Mouse (Mus musculus): ENCODE results near the gene Dcaf11.

The Dcaf11 gene

DNA sequence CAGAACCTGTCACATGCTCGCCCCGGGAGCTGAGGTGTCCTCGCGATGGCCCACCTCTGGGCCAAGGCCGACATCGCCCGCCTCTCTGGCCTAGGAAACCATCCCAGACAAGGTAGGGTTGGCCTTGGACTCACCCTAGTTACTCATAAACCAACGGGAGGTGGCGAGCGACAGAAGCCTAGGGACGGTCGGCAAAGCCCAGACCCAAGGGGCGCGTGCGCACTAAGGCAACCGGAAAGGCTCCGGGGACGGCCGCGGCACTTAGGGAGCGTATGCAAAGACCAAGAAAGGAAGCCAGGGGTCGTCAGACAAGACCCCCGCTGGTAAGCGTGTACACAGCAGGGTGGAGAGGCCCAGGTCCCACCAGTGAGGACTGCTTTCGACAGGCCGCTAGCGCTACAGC, at the start of gene Dcaf11:
Gene Dcaf11 (plus strand): TSS at position 208 of the 403 bp plus-strand sequence.
- peak; percentile 85 to 88 for DNase-seq (ENCODE audit: low spot score in 2 of 2)

DNA sequence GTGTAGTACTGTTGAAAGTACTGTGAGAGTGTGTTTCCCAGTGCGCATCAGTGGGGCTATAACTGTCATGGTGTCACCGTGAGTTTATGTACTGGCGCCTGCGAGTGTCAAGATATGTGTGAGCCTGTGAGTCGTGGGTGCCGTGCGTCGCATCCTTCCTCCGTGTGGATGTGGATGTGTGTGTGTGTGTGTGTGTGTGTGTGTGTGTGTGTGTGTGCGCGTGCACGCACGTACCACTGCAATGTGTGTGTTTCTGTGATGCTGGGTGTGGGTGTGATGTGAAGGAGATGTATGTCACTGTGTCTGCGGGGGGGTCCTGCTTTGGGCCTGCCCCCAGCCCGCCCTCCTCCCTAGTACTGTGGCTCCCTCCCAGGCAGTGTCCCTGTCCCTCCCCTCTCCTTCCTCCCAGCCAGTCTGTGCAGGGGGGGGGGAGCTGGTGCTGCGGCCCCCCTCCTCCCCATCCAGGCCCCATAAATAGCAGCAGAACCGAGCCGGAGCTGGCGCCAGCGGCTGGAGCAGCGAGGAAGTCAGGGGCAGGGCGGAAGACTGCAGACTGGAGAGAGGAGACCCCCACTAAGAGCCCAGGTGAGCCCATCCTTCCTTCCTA, 49.6 kb upstream of the Dcaf11 start, which contains the start of gene Cpne6:
Gene Cpne6 (plus strand): TSS at position 321 of the 607 bp plus-strand sequence.
- peak; percentile 57 to 76 for DNase-seq (ENCODE audit: low spot score in 2 of 2)

DNA sequence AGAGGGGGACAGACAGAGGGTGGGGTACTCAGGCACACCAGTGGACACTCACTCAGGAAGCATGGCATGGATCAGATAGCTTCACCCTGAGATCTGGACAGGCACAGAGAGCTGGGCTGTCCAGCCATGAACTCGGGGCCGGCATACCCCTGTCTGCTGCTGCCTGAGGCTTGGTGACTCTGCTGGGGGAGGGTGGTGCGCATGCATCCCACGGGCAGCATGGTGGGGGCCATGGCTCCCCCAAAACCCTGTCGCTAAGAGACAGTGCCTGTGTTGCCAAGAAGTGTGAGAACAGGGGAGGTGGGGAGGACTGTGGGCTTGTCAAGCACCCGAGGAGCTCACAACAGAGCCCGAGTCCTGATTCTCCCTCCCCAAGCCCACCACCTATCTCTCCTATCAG, 48.8 kb upstream of the Dcaf11 start:
- peak; percentile 57 to 79 for DNase-seq (ENCODE audit: low spot score in 2 of 2)

DNA sequence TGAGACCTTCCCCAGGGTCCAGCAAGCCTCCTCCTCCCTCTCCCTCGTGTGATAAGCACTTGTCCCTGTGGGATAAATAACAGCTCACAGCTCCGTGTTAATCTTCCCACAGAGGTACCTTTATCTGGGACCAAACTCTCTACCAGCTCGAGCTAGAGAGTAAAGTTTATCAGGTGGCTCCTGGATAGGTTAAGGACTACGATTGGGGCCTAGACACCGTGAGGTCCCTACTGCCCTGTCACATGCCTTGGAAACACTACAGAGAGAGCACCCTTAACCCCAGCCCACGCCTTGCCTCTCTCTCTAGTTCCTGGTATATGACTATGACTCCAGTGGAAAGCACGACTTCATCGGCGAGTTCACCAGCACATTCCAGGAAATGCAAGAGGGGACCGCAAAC, 45.9 kb upstream of the Dcaf11 start:
- no peak for DNase-seq (ENCODE audit: low spot score in 2 of 2)

DNA sequence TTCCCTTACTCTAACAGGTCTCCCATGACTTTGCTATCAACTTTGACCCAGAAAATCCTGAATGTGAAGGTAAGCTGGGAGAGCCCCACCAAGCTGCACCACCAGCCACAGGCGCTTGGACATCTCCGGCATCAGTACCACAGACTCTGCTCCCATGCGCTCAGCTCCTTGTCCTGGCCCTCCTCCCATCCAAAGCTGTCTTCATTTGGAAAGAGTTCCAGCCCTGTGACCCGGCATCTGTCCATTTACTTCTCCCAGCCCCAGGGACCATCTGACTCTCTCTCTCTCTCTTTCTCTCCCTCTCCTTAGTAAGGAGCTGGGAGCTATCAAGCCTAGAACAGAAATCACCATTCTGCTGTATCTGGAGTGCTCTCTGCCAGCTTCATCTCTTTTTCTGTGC, 44.0 kb upstream of the Dcaf11 start:
- DNase-seq (ENCODE audit: low spot score in 2 of 2) = no peak

DNA sequence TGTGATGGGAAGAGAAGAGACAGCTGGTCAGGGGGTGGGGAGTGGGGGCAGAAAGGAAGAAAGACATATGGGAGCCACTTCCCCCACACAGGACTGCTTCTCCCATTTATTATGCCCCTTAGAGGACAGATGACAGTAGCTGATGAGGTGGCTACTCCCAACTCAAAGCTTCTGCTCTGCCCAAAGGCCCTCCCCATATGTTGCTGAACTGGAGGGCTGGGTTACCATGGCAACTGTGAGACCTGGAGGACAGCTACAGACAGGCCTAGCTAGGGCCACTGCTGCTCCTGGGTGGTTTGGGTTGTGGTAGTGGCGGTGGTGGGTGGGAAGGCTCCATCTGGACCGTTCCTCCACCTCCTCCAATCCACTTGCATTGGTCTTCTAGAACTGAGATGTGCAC, 40.9 kb upstream of the Dcaf11 start:
- peak; percentile 43 to 64 for DNase-seq (ENCODE audit: low spot score in 2 of 2)

DNA sequence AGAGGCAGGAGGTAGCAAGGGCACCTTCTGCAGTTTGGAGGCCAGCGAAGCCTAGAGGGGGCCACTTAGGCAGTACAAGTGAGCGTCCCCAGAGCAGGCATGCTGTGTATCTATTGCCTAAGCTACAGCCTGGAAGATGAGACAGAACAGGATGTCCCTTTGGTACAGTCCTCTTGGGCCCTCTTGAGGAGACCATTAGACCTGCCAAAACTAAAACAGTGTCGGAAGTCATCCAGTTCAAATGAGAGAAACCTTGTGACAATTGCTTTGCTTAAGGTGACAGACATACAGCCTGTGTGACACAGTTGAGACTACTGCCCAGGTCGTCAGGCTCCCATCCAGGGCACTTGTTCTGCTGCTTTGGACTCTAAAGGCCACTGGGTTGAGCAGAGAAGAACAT, 40.2 kb upstream of the Dcaf11 start:
- DNase-seq (ENCODE audit: low spot score in 2 of 2) = no peak

DNA sequence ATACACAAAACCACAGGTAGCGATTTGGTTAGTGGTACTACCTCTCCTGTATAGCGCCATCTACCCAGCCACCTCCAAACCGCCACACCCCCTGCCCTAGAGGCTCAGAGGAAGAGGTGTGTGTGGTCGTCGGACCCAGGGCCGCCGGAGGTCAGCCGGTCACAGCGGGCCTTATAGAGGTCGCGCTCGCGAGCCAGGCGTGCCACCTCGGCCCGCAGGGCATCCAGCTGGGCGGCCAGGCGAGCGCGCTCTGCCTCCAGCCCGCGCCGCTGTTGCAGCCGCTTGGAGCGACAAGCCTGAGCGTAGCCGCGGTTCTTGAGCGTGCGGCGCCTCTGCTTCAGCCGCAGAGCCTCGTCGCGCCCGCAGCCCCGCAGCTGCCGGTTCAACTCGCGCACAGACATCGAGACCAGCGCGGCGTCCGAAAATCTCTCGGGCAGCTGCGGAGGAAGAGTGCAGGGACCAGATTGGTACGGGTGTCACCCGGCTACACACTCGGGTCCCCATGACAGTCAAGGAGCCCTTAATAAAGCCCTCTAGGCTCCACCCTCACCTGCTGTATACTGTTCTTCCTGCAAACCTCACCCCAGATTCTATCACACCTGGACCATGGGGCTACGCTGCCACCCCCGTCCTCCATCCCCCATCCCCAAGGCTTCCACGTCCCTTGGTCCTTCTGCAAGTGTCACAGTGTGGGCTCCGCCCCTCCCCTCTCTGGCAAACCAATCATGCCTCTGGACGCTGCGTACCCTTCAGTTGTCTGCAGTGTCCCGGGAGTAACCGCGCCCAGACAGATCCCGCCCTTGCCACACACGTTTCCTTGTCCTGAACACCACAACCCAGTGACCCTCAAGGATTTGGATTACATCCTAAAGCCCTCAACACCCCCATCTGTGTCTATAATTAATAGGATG, 39.1 kb upstream of the Dcaf11 start:
- no peak for DNase-seq (ENCODE audit: low spot score in 2 of 2)

DNA sequence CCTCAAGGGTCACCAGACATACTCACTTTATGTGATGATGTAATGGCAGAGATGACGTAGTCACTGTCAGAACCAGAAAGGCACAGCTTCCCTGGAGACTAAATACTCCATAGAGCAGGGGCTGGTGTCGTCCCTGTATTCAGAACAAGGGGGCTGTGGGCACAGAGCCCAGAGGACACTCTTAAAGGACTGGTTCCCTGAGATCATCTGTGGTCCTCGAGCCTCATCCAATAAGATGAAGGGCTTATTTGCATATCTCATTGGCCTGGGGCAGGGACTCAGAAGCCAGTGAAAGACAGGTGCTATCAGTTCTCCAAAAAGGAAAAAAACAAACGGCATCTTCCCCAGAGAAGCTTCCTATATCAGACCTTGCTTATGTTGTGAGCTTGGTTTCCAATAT, 35.7 kb upstream of the Dcaf11 start:
- DNase-seq (ENCODE audit: low spot score in 2 of 2) = no peak

DNA sequence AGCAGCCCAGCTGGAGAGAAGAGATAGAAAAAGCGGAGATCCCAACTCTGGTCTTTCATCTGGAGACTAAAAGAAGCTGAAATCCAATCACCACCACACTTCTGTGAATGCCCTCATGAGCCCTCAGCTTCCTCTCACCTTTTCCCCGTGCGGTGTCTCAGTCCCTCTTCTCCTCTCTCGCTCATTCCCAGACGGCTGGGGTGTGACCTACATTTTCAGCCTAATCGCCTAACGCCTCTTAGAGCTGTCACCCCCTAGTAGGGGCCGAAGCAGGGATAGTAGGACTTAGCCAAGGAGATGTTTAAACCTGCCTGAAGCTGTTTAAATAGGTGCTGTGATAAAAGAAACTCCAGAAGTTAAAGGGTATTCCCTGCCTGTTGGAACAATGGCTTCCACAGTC, 35.0 kb upstream of the Dcaf11 start, which contains the start of gene Nrl:
Gene Nrl (minus strand): TSS at position 197 of the 400 bp plus-strand sequence.
- DNase-seq (ENCODE audit: low spot score in 2 of 2) = no peak

DNA sequence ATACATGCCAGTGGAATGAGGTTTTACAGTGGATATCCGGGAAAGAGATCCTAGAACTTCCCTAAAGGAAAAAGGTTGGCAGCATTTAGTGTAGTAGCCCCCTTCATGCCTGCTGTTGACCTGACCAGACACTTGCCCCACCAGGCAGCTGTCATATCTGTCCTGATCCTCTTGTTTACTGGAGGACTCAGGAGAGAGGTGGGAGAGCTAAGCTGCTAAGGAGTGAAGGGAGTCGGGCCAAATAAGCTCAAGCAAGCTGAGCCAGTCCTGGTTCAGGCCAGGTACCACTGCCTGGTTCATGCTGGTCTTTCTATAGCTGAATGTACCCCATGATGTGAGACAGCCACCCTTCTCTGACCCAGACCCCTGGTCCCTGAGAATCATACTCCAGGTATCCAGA, 33.1 kb upstream of the Dcaf11 start:
- DNase-seq (ENCODE audit: low spot score in 2 of 2) = no peak

DNA sequence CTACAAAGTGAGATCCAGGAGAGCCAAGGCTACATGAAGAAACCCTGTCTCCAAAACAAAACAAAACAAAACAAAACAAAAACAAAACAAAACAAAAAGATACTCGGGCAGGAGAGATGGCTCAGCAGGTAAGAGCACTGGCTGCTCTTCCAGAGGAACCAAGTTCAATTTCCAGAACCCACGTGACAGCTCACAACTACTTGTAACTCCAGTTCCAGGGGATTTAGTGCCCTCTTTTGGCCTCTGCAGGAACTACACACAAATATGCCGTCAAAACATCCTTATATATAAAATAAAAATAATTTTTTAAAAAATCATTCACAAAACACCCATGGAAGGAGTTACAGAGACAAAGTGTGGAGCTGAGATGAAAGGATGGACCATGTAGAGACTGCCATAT, 31.9 kb upstream of the Dcaf11 start:
- DNase-seq (ENCODE audit: low spot score in 2 of 2) = no peak

DNA sequence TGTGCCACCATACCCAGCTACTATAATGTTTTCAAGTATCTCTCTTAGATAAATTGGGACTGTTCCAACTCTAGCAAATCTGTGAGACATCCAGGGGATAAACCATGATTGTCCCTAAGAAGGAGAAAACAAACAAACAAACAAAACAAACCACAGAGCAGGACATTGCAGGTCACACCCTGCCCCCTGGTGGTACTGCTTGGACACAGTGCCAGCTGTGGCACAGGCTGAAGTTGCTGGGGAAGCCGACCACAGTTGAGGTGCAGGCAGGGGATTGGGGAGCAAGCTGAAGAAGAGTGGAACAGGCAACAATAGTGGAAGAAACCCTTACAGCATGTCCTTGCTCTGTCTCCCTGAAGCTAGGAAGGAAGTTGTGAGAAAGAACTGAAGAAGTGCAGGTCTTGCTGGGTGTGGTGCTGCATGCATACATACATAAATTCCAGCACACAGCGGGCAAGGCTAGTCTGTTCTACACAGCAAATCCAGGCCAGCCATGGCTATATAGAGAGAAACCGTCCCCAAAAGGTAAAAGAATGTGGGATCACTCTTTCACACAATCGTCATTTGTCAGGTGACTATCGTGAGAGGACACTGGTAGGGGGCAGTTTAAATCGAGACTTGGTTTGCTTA, 23.6 kb upstream of the Dcaf11 start:
- no peak for DNase-seq (ENCODE audit: low spot score in 2 of 2)

DNA sequence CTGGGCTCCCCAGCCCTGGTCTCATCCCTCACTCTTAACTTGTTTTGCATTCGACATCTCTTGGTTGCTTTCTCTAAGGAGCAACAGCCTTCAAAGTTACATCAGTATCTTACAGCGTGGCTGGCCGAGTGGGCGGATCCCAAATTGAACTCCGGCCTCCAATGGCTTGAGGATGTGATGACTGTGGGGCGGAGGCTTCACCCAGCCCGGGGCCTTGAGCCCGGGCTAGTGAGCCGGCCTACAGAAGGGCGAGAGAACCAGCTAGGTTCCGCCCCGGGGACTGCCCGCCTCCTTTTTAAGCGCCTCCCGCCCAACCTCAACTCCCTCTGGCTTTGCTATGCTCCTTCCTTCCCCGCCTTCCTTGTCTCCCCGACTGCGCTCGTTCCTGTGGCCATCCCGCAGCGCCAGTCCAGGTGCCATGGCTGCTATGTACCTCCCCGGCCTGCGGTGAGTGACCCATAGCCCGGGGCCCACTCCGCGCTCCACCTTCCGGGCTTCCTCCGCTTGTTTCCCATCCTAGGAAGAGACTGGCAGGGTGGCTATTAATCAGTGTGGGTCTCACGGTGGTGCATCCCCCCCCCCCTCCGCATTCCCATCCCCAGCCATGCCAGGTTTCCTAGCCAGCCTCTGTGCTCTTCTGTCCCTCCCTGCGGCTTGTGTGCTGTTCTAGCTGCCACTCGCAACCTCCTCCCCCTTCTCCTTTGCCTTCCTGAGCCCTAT, 19.6 kb upstream of the Dcaf11 start, which contains the start of gene Pck2:
Gene Pck2 (plus strand): TSS at position 200 of the 720 bp plus-strand sequence.
- peak; percentile 64 to 71 for DNase-seq (ENCODE audit: low spot score in 2 of 2)

DNA sequence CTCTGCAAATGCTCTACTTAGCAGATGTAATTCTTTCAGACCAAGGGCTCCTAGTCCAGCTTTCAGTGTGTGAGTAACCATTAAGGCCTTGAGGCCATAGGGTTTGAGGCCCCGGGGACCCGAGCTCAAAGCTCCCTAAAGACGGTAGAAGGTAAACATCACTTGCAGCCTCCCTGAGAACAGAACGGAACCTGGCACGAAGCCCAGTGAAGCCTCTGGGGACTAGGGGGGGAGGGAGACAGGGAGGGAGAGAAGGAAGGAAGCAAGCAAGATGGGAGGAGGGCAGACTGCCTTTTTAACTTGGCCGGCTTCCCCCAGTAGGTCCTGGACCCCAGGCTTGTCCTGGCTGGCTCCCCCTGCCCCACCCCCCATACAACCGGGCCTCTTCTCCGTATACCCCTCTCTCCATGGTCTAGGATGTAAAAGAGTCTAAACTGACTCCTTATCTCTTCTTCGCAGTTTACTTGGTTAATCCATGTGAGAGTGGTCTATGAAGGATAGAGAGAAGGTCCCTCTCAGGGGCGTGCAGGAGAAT, 19.0 kb upstream of the Dcaf11 start:
- peak; percentile 61 to 74 for DNase-seq (ENCODE audit: low spot score in 2 of 2)

DNA sequence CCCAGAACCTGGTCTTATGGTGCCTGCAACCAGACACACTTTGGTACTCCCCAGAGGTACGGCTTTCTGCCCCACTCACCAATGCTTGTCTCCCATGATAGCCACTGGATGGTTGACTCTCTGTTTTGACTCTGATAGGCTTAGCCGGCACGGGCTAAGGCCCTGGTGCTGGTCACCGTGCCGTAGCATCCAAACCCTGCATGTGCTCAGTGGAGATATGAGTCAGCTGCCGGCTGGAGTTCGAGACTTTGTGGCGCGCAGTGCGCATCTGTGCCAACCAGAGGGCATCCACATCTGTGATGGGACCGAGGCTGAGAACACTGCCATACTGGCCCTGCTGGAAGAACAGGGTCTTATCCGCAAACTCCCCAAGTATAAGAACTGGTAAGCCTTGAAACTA, 17.5 kb upstream of the Dcaf11 start:
- DNase-seq (ENCODE audit: low spot score in 2 of 2) = no peak

DNA sequence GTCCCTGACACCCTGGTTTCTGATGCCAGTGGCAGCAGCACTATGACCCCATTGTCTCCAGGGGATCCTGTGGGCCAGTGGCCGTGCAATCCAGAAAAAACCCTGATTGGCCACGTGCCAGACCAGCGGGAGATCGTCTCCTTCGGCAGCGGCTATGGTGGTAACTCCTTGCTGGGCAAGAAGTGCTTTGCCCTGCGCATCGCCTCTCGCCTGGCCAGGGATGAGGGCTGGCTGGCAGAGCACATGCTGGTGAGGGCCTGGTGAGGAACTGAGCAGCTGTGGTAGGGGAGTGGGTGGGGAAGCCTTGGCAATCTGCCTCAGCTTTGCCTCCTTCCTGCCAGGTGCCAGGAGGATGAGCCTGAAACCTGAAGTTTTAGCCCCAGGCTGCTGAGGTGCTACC, 15.5 kb upstream of the Dcaf11 start:
- no peak for DNase-seq (ENCODE audit: low spot score in 2 of 2)

DNA sequence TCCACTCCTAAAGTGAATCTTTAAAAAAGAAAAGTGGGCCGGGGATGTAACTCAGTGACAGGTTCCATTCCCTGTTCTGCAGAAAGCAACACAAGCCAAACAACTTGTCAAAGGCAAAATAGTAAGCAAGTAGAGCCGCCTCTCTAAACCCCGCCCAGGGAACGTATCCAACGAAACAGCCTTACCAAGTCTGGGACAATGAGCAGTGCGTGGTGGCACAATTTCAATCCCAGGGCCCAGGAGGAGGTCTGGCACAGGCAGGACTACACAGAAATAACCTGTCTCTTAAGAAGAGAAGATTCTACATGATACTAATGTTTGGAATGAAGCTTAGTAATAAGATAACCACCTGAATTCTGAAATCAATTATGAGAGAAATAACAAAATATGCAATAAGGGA, 9.6 kb upstream of the Dcaf11 start:
- DNase-seq (ENCODE audit: low spot score in 2 of 2) = no peak

DNA sequence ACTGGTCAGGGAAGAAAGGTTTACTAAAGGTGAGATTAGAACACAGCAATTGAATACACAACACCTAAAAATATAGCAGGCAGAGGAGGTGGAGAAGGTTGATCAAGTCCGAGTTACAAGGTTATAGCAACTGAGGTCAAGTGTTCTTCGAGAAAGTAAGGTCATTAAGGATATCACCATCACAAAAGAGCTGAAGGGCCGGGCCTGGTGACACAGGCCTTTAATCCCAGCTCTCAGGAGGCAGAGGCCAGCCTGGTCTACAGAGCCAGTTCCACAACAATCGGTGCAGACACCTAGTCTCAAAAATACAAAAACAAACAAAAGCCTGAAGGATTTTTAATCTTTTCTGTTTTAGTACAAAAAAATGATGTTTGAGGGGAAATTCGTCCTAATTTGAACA, 8.5 kb upstream of the Dcaf11 start:
- no peak for DNase-seq (ENCODE audit: low spot score in 2 of 2)

DNA sequence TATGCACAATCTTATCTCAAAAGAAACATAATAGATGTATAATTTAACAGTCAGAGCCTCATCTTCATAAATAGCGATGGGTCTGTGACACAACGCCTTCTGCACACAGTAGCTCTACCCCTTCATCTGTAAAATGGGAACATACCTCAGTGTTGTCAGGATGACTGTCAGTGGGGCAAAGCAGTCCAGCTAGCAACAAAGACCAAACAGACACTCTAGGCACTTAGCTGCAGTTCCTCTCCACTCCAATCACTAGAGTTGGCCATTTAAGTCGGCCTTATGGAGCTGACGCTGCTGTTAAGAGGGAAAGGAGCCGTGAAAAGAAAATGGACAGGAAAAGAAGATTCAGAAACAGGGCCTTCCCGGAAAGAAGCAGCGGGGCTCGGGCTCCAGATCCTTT, 8.0 kb upstream of the Dcaf11 start:
- no peak for DNase-seq (ENCODE audit: low spot score in 2 of 2)

DNA sequence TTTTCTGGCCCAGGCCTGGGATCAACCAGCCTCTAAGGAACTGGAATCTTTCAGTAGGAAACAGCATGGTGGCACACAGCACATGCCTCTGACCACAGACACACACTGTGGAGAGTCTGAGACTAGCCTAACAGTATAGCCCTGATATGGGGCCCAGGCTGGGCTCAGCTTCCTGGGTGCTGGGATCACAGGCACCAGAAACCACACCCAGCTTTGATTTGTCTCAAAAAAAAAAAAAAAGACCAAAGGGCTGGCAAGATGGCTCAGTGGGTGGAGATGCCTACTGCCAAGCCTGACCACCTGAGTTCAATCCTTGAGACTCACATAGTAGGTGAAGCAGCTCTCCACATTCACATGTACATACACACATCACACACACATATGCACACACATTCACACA, 5.2 kb upstream of the Dcaf11 start:
- DNase-seq (ENCODE audit: low spot score in 2 of 2) = no peak

DNA sequence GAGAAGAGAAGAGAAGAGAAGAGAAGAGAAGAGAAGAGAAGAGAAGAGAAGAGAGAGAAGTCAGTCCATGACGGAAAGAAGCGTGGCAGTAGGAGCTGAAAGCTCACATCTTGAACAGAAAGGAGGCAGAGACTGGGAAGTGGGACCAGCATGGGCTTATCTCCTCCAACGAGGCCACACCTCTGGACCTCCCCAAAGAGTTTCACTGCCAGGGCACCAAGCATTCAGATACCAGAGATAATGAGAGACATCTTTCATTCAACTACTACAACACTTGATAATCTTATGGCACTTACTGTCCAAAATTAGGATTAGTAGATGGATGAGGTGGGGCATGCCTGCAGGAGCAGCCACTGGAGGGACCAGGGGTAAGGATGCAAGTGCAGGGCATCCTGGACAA, 4.0 kb upstream of the Dcaf11 start:
- no peak for DNase-seq (ENCODE audit: low spot score in 2 of 2)
